Mouse (Mus musculus): ENCODE data around the gene Hal. TPM values are rescaled to one million over a fixed set of nuclear protein-coding genes. Genes with fewer than 3 reads are reported as not detected.

Gene Hal
- total RNA-seq (2012; rRNA removed) (0.76 TPM in 2 replicates), total RNA-seq (2014; rRNA removed) (0.26 TPM in 1 of 2 replicates, not detected in the other), polyA plus RNA-seq (2012; ENCODE audit: insufficient read length, low read depth) (0.29 TPM in 1 of 2 replicates, not detected in the other)

GRCm38 (mm10) chr10:93488066-93488827 lies at the start of gene Hal:
Gene Hal, plus strand, starts transcription at chr10:93488768.
- Histone ChIP-seq H3K36me3 (replicated peaks in 1 of 2; ENCODE audit: control insufficient read depth in 1 of 2, insufficient read depth in 1 of 2, low read length in 1 of 2) (peaks cover 14 to 27% of the 10 kb centered on the region in 2 experiments), H3K27ac (ENCODE audit: insufficient read depth, low read depth) (no peak within 1 kb of the TSS), H3K4me1 (ENCODE audit: control insufficient read depth in 1 of 2, insufficient read depth in 2 of 2) (peaks cover 3 to 8% of the 10 kb centered on the region in 2 experiments; a peak in 3 of 4 replicates), H3K4me3 (replicated peaks in 1 of 3; ENCODE audit: low read depth in 2 of 3, low read length in 2 of 3, poor library complexity in 1 of 3) (no peak within 1 kb of the TSS), H3K27me3 (replicated peaks) (no peaks in the 10 kb centered on the region), H3K9me3 (replicated peaks; ENCODE audit: low read length) (no peaks in the 10 kb centered on the region), H3K4me2 (ENCODE audit: insufficient read depth, low read depth, poor library complexity, severe bottlenecking) (no peak within 1 kb of the TSS), H3K79me2 (replicated peaks; ENCODE audit: control insufficient read depth, extremely low read depth, insufficient read depth, poor library complexity, severe bottlenecking) (no peaks in the 10 kb centered on the region), H3K9ac (ENCODE audit: insufficient read depth, low read depth) (no peak within 1 kb of the TSS)
- TF ChIP-seq JUN (IDR thresholded peaks at IDR 0.05; ENCODE audit: insufficient read depth, low read depth, low read length): no peak
- TF ChIP-seq PAX5 (IDR thresholded peaks at IDR 0.05; ENCODE audit: low read length): no peak
- dilution Hi-C loops (cut with MboI; ENCODE audit: extremely low pct_ligation_motif_present, extremely low pct_unique_long_range_greater_than_20kb, low sequenced_read_pairs): no loop called here
- in situ Hi-C loops (cut with MboI; ENCODE audit: low pct_ligation_motif_present, low pct_unique_long_range_greater_than_20kb, low sequenced_read_pairs): no loop called here
- DNase-seq (ENCODE audit: extremely low read depth): no peak

GRCm38 (mm10) chr10:93441501-93441900 lies 47.1 kb upstream of the Hal start:
- Histone ChIP-seq H3K4me2 (ENCODE audit: insufficient read depth, low read depth, poor library complexity, severe bottlenecking) (no peak overlapping the region), H3K36me3 (replicated peaks in 1 of 2; ENCODE audit: control insufficient read depth in 1 of 2, insufficient read depth in 1 of 2, low read length in 1 of 2) (peaks cover 0 to 5% of the 10 kb centered on the region in 2 experiments), H3K4me1 (ENCODE audit: control insufficient read depth in 1 of 2, insufficient read depth in 2 of 2) (peaks cover 14 to 37% of the 10 kb centered on the region in 2 experiments), H3K27me3 (replicated peaks) (no peaks in the 10 kb centered on the region), H3K79me2 (replicated peaks; ENCODE audit: control insufficient read depth, extremely low read depth, insufficient read depth, poor library complexity, severe bottlenecking) (no peaks in the 10 kb centered on the region), H3K4me3 (replicated peaks in 1 of 3; ENCODE audit: low read depth in 2 of 3, low read length in 2 of 3, poor library complexity in 1 of 3) (no peak overlapping the region), H3K27ac (ENCODE audit: insufficient read depth, low read depth) (no peak overlapping the region), H3K9me3 (replicated peaks; ENCODE audit: low read length) (no peaks in the 10 kb centered on the region), H3K9ac (ENCODE audit: insufficient read depth, low read depth) (no peak overlapping the region)
- dilution Hi-C loops (cut with MboI; ENCODE audit: extremely low pct_ligation_motif_present, extremely low pct_unique_long_range_greater_than_20kb, low sequenced_read_pairs) (no loop called here), in situ Hi-C loops (cut with MboI; ENCODE audit: low pct_ligation_motif_present, low pct_unique_long_range_greater_than_20kb, low sequenced_read_pairs) (no loop called here)
- TF ChIP-seq TCF12 (IDR thresholded peaks at IDR 0.05; ENCODE audit: low read depth, low read length) (no peak), MXI1 (IDR thresholded peaks at IDR 0.05; ENCODE audit: low read depth, low read length) (no peak), MEF2A (IDR thresholded peaks at IDR 0.05; ENCODE audit: borderline replicate concordance, low read depth, low read length) (no peak), JUN (IDR thresholded peaks at IDR 0.05; ENCODE audit: insufficient read depth, low read depth, low read length) (no peak)
- DNase-seq (ENCODE audit: extremely low read depth): no peak

GRCm38 (mm10) chr10:93442183-93442582 lies 46.4 kb upstream of the Hal start:
- in situ Hi-C loops (cut with MboI; ENCODE audit: low pct_ligation_motif_present, low pct_unique_long_range_greater_than_20kb, low sequenced_read_pairs): no loop called here
- TF ChIP-seq ELF1 (IDR thresholded peaks at IDR 0.05; ENCODE audit: low read depth, low read length) (no peak), CTCF (conservative IDR thresholded peaks at IDR 0.05 in 1 of 2, IDR thresholded peaks at IDR 0.05 in 1 of 2; ENCODE audit: low read depth in 2 of 2, low read length in 2 of 2) (no peak), RAD21 (IDR thresholded peaks at IDR 0.05; ENCODE audit: low read depth, low read length) (no peak), NELFE (IDR thresholded peaks at IDR 0.05; ENCODE audit: low read depth, low read length) (0 out of 2 replicates have a peak, but pooled peaks have one; percentile 15), MEF2A (IDR thresholded peaks at IDR 0.05; ENCODE audit: borderline replicate concordance, low read depth, low read length) (0 out of 2 replicates have a peak, but pooled peaks have one; percentile 43), RCOR1 (conservative IDR thresholded peaks at IDR 0.05; ENCODE audit: low read depth, low read length) (no peak), MAZ (IDR thresholded peaks at IDR 0.05; ENCODE audit: low read depth, low read length) (no peak), CHD2 (IDR thresholded peaks at IDR 0.05; ENCODE audit: low read length) (peak; percentile 48; the same call in 1 of the 2 replicates), MAX (IDR thresholded peaks at IDR 0.05; ENCODE audit: low read length) (0 out of 2 replicates have a peak, but pooled peaks have one; percentile 26), E2F4 (IDR thresholded peaks at IDR 0.05; ENCODE audit: insufficient replicate concordance, low read depth, low read length) (no peak), BHLHE40 (IDR thresholded peaks at IDR 0.05; ENCODE audit: low read depth, low read length) (peak; percentile 68; the same call in 1 of the 2 replicates), GABPA (IDR thresholded peaks at IDR 0.05; ENCODE audit: insufficient replicate concordance, low read depth, low read length) (no peak), MYC (IDR thresholded peaks at IDR 0.05; ENCODE audit: low read depth, low read length) (no peak), ZMIZ1 (IDR thresholded peaks at IDR 0.05; ENCODE audit: low read depth, low read length) (no peak), ZKSCAN1 (IDR thresholded peaks at IDR 0.05; ENCODE audit: borderline replicate concordance, low read depth, low read length) (no peak), NRF1 (IDR thresholded peaks at IDR 0.05; ENCODE audit: low read depth, low read length) (no peak), JUN (IDR thresholded peaks at IDR 0.05; ENCODE audit: insufficient read depth, low read depth, low read length) (no peak), TCF12 (IDR thresholded peaks at IDR 0.05; ENCODE audit: low read depth, low read length) (peak; percentile 81), JUND (conservative IDR thresholded peaks at IDR 0.05; ENCODE audit: low read depth, low read length) (no peak), POLR2AphosphoS2 (IDR thresholded peaks at IDR 0.05; ENCODE audit: low read depth, low read length) (no peak)

More at GRCm38 (mm10) chr10:93442183-93442582, 46.4 kb upstream of the Hal start:
- H3K27ac ChIP-seq (ENCODE audit: insufficient read depth, low read depth): no peak overlapping the region
- no peak overlapping the region for H3K4me3 ChIP-seq (replicated peaks in 1 of 3; ENCODE audit: low read depth in 2 of 3, low read length in 2 of 3, poor library complexity in 1 of 3)
- H3K9ac ChIP-seq (ENCODE audit: insufficient read depth, low read depth): no peak overlapping the region
- no peak for DNase-seq (ENCODE audit: extremely low read depth)
- no peaks in the 10 kb centered on the region for H3K9me3 ChIP-seq (replicated peaks; ENCODE audit: low read length)
- peaks cover 14 to 31% of the 10 kb centered on the region in 2 experiments for H3K4me1 ChIP-seq (ENCODE audit: control insufficient read depth in 1 of 2, insufficient read depth in 2 of 2)
- dilution Hi-C loops (cut with MboI; ENCODE audit: extremely low pct_ligation_motif_present, extremely low pct_unique_long_range_greater_than_20kb, low sequenced_read_pairs): no loop called here
- no peak overlapping the region for H3K4me2 ChIP-seq (ENCODE audit: insufficient read depth, low read depth, poor library complexity, severe bottlenecking)
- H3K79me2 ChIP-seq (replicated peaks; ENCODE audit: control insufficient read depth, extremely low read depth, insufficient read depth, poor library complexity, severe bottlenecking): no peaks in the 10 kb centered on the region
- no peaks in the 10 kb centered on the region for H3K27me3 ChIP-seq (replicated peaks)
- H3K36me3 ChIP-seq (replicated peaks in 1 of 2; ENCODE audit: control insufficient read depth in 1 of 2, insufficient read depth in 1 of 2, low read length in 1 of 2): peaks cover 0 to 5% of the 10 kb centered on the region in 2 experiments

All from CH12.LX (cell line).